Mouse (Mus musculus): ENCODE results near the gene Olfr876. TPM values are rescaled to one million over a fixed set of nuclear protein-coding genes. Genes with fewer than 3 reads are reported as not detected.

The Olfr876 gene
- total and polyA plus RNA-seq, 3 experiments: not detected

DNA sequence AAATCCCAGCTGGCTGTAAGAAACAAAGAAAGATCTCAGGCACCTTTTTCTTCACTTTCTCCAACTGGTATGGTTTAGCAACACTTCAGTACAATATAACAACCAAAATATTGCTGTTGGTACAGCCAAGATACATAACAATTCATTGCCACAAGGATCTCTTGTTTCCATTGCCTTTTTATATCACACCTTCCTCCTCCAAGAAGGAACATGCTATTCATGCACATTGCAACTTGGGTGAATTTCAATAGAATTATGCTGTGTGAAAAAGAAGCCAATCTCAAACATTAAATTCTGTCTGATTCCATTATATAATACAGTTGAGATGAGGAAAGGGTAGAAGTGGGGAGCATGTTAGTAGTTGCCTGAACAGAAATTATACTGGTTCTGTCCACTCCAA is 27.1 kb downstream of the Olfr876 start:
- no peak overlapping the region for H3K9ac ChIP-seq (ENCODE audit: low read depth, low read length)
- no peak overlapping the region for H3K27ac ChIP-seq
- intact Hi-C loops (cut with DNase I): no loop called here
- H3K4me3 ChIP-seq: no peak overlapping the region
- H3K36me3 ChIP-seq (ENCODE audit: control insufficient read depth, insufficient read depth, low read length): no peaks in the 10 kb centered on the region
- no peak for DNase-seq
- no peaks in the 10 kb centered on the region for H3K27me3 ChIP-seq (ENCODE audit: control insufficient read depth, insufficient read depth, low read length)
- H3K4me1 ChIP-seq (ENCODE audit: control insufficient read depth, insufficient read depth, low read length): no peaks in the 10 kb centered on the region
- TF ChIP-seq POLR2A (IDR thresholded peaks at IDR 0.05; ENCODE audit: insufficient read depth, low read depth, low read length) (no peak), CTCF (IDR thresholded peaks at IDR 0.05) (no peak), EP300 (IDR thresholded peaks at IDR 0.05; ENCODE audit: insufficient read depth, low read depth, low read length) (no peak)
- no peaks in the 10 kb centered on the region for H3K79me2 ChIP-seq (replicated peaks; ENCODE audit: control insufficient read depth, insufficient read depth, low read length)

DNA sequence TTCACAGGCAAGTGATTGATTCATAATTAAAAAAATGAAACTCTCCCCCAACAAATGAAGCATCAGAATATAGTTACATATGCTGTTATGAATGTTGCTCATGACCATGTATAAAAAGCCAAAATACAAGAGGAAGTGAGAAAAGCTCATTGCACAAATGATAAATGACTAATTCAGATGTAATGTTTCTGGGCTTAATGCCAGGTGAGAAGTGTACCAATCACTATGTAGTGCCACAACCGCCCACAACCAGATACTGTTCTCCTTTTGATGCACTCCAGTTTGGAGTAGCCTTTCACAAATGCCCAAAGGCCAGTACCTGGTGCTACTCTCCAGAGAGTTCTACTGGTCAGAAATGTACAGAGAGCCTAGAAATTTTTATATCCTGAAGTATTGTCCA is 30.5 kb downstream of the Olfr876 start:
- no peak for DNase-seq
- H3K27me3 ChIP-seq (ENCODE audit: control insufficient read depth, insufficient read depth, low read length): no peaks in the 10 kb centered on the region
- WGBS: 24% methylated on average over 1 of the region's 1 CpGs
- H3K27ac ChIP-seq: no peak overlapping the region
- intact Hi-C loops (cut with DNase I): no loop called here
- H3K36me3 ChIP-seq (ENCODE audit: control insufficient read depth, insufficient read depth, low read length): no peaks in the 10 kb centered on the region
- no peaks in the 10 kb centered on the region for H3K79me2 ChIP-seq (replicated peaks; ENCODE audit: control insufficient read depth, insufficient read depth, low read length)
- no peak overlapping the region for H3K4me3 ChIP-seq
- TF ChIP-seq EP300 (IDR thresholded peaks at IDR 0.05; ENCODE audit: insufficient read depth, low read depth, low read length) (no peak), CTCF (IDR thresholded peaks at IDR 0.05) (no peak), POLR2A (IDR thresholded peaks at IDR 0.05; ENCODE audit: insufficient read depth, low read depth, low read length) (no peak)
- H3K9ac ChIP-seq (ENCODE audit: low read depth, low read length): no peak overlapping the region
- no peaks in the 10 kb centered on the region for H3K4me1 ChIP-seq (ENCODE audit: control insufficient read depth, insufficient read depth, low read length)

DNA sequence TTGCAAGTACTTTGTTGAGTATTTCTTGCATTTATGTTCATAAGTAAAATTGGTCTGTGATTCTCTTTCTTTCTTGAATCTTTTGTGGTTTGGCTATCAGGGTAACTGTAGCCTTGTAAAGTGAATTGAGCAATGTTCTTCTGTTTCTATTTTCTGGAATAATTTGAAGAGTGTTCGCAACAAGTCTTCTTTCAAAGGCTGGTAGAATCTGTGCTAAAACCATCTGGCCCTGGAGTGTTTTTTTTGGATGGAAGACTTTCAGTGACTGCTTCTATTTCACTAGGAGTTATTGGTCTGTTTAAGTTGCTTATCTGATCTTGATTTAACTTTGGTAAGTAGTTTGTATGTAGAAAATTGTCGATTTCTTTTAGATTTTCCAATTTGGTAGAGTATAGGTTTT is 46.4 kb downstream of the Olfr876 start:
- no peaks in the 10 kb centered on the region for H3K79me2 ChIP-seq (replicated peaks; ENCODE audit: control insufficient read depth, insufficient read depth, low read length)
- no peaks in the 10 kb centered on the region for H3K27me3 ChIP-seq (ENCODE audit: control insufficient read depth, insufficient read depth, low read length)
- WGBS: 66% methylated on average over 2 of the region's 2 CpGs
- no peaks in the 10 kb centered on the region for H3K36me3 ChIP-seq (ENCODE audit: control insufficient read depth, insufficient read depth, low read length)
- no peak overlapping the region for H3K9ac ChIP-seq (ENCODE audit: low read depth, low read length)
- DNase-seq: no peak
- no peak overlapping the region for H3K27ac ChIP-seq
- TF ChIP-seq EP300 (IDR thresholded peaks at IDR 0.05; ENCODE audit: insufficient read depth, low read depth, low read length) (no peak), POLR2A (IDR thresholded peaks at IDR 0.05; ENCODE audit: insufficient read depth, low read depth, low read length) (no peak), CTCF (IDR thresholded peaks at IDR 0.05) (no peak)
- no peak overlapping the region for H3K4me3 ChIP-seq
- H3K4me1 ChIP-seq (ENCODE audit: control insufficient read depth, insufficient read depth, low read length): no peaks in the 10 kb centered on the region
- intact Hi-C loops (cut with DNase I): no loop called here

- Histone ChIP-seq H3K9ac (ENCODE audit: low read depth, low read length) (no peak within 1 kb of the TSS), H3K27me3 (ENCODE audit: control insufficient read depth, insufficient read depth, low read length) (no peaks in the 10 kb centered on the region), H3K27ac (no peak within 1 kb of the TSS), H3K36me3 (ENCODE audit: control insufficient read depth, insufficient read depth, low read length) (no peaks in the 10 kb centered on the region), H3K4me1 (ENCODE audit: control insufficient read depth, insufficient read depth, low read length) (no peaks in the 10 kb centered on the region), H3K4me3 (no peak within 1 kb of the TSS), H3K79me2 (replicated peaks; ENCODE audit: control insufficient read depth, insufficient read depth, low read length) (no peaks in the 10 kb centered on the region)
- TF ChIP-seq POLR2A (IDR thresholded peaks at IDR 0.05; ENCODE audit: insufficient read depth, low read depth, low read length) (no peak), CTCF (IDR thresholded peaks at IDR 0.05) (no peak), EP300 (IDR thresholded peaks at IDR 0.05; ENCODE audit: insufficient read depth, low read depth, low read length) (no peak)
- 64% methylated on average over 4 of the region's 4 CpGs for WGBS
- intact Hi-C loops (cut with DNase I): no loop called here
- no peak for DNase-seq
Observed at GRCm38 (mm10) chr9:37853969-37854368, 51.1 kb downstream of the Olfr876 start, which contains the start of gene Olfr877. Olfr877 (plus strand) TSS chr9:37854269.

Other genes starting within 250 kb of the Olfr876 start
- gene Siae, start 247.3 kb upstream of the Olfr876 start, total RNA-seq (2021): 1 to 10 TPM; 7.7 to 8.2 TPM
- gene Siae, start 247.3 kb upstream of the Olfr876 start, polyA plus RNA-seq (2012; rRNA removed): 7.7 and 18.7 TPM in 2 replicates
- 1 to 10 TPM; 1.9 to 3.8 TPM for gene Spa17, start 189.3 kb upstream of the Olfr876 start, total RNA-seq (2021)
- gene Spa17, start 189.3 kb upstream of the Olfr876 start, polyA plus RNA-seq (2012; rRNA removed): 1.6 and 2.3 TPM in 2 replicates
- gene Tbrg1, start 145.7 kb upstream of the Olfr876 start, total RNA-seq (2021): 10 to 100 TPM; 30.7 to 32.9 TPM
- gene Tbrg1, start 145.7 kb upstream of the Olfr876 start, polyA plus RNA-seq (2012; rRNA removed): 22.8 and 31.1 TPM in 2 replicates
- gene Panx3, start 133.8 kb upstream of the Olfr876 start, total RNA-seq (2021): not detected
- not detected in 2 replicates for gene Panx3, start 133.8 kb upstream of the Olfr876 start, polyA plus RNA-seq (2012; rRNA removed)
- gene Olfr160, start 86.8 kb upstream of the Olfr876 start, total RNA-seq (2021): not detected
- gene Olfr160, start 86.8 kb upstream of the Olfr876 start, polyA plus RNA-seq (2012; rRNA removed): not detected in 2 replicates
- gene Olfr874, start 57.9 kb upstream of the Olfr876 start, total RNA-seq (2021): not detected
- not detected in 2 replicates for gene Olfr874, start 57.9 kb upstream of the Olfr876 start, polyA plus RNA-seq (2012; rRNA removed)
- gene Olfr875, start 31.2 kb upstream of the Olfr876 start, total RNA-seq (2021): not detected
- gene Olfr875, start 31.2 kb upstream of the Olfr876 start, polyA plus RNA-seq (2012; rRNA removed): not detected in 2 replicates
- not detected for gene Olfr877, start 51.2 kb downstream of the Olfr876 start, total RNA-seq (2021)
- not detected in 2 replicates for gene Olfr877, start 51.2 kb downstream of the Olfr876 start, polyA plus RNA-seq (2012; rRNA removed)
- not detected for gene Olfr145, start 93.7 kb downstream of the Olfr876 start, total RNA-seq (2021)
- gene Olfr145, start 93.7 kb downstream of the Olfr876 start, polyA plus RNA-seq (2012; rRNA removed): not detected in 2 replicates
- not detected for gene Olfr878, start 114.8 kb downstream of the Olfr876 start, total RNA-seq (2021)
- gene Olfr878, start 114.8 kb downstream of the Olfr876 start, polyA plus RNA-seq (2012; rRNA removed): not detected in 2 replicates
- gene Olfr881, start 188.8 kb downstream of the Olfr876 start, total RNA-seq (2021): not detected
- not detected in 2 replicates for gene Olfr881, start 188.8 kb downstream of the Olfr876 start, polyA plus RNA-seq (2012; rRNA removed)
- gene Olfr883, start 222.8 kb downstream of the Olfr876 start, total RNA-seq (2021): not detected
- gene Olfr883, start 222.8 kb downstream of the Olfr876 start, polyA plus RNA-seq (2012; rRNA removed): not detected in 2 replicates
- gene Olfr884, start 243.5 kb downstream of the Olfr876 start, total RNA-seq (2021): not detected
- gene Olfr884, start 243.5 kb downstream of the Olfr876 start, polyA plus RNA-seq (2012; rRNA removed): not detected in 2 replicates